Mouse (Mus musculus): ENCODE results near the gene Tspan18. TPM values are rescaled to one million over a fixed set of nuclear protein-coding genes. Genes with fewer than 3 reads are reported as not detected.
A peak's percentile ranks its signal among the peaks of the same experiment; 100 is the strongest.

Tspan18 gene
- total and polyA plus RNA-seq, 3 experiments: 9.4 to 21.3 (median 16.0) TPM

- no peak for DNase-seq
- H3K79me2 ChIP-seq (replicated peaks; ENCODE audit: control insufficient read depth, insufficient read depth, low read length): no peaks in the 10 kb centered on the region
- WGBS: 96% methylated on average over 10 of the region's 10 CpGs
These were observed 38.6 kb upstream of the Tspan18 start for GRCm38 (mm10) chr2:93372872-93373271.

GRCm38 (mm10) chr2:93372097-93372571, 37.8 kb upstream of the Tspan18 start:
- Histone ChIP-seq H3K79me2 (replicated peaks; ENCODE audit: control insufficient read depth, insufficient read depth, low read length) (no peaks in the 10 kb centered on the region), H3K4me1 (ENCODE audit: control insufficient read depth, insufficient read depth, low read length) (peaks cover 3% of the 10 kb centered on the region), H3K4me3 (no peak overlapping the region), H3K27me3 (ENCODE audit: control insufficient read depth, insufficient read depth, low read length) (no peaks in the 10 kb centered on the region; the same call in 1 of the 2 replicates), H3K36me3 (ENCODE audit: control insufficient read depth, insufficient read depth, low read length) (no peaks in the 10 kb centered on the region), H3K9ac (ENCODE audit: low read depth, low read length) (no peak overlapping the region), H3K27ac (no peak overlapping the region)
- TF ChIP-seq CTCF (IDR thresholded peaks at IDR 0.05): no peak
- intact Hi-C loops (cut with DNase I): no loop called here
- 18% methylated on average over 5 of the region's 6 CpGs for WGBS
- no peak for DNase-seq

More at GRCm38 (mm10) chr2:93372872-93373271, 38.6 kb upstream of the Tspan18 start:
- no peak overlapping the region for H3K4me3 ChIP-seq
- H3K36me3 ChIP-seq (ENCODE audit: control insufficient read depth, insufficient read depth, low read length): no peaks in the 10 kb centered on the region
- H3K27ac ChIP-seq: no peak overlapping the region
- H3K9ac ChIP-seq (ENCODE audit: low read depth, low read length): no peak overlapping the region
- intact Hi-C loops (cut with DNase I): no loop called here
- peaks cover 3% of the 10 kb centered on the region for H3K4me1 ChIP-seq (ENCODE audit: control insufficient read depth, insufficient read depth, low read length)
- TF ChIP-seq EP300 (IDR thresholded peaks at IDR 0.05; ENCODE audit: insufficient read depth, low read depth, low read length) (no peak), CTCF (IDR thresholded peaks at IDR 0.05) (no peak), POLR2A (IDR thresholded peaks at IDR 0.05; ENCODE audit: insufficient read depth, low read depth, low read length) (no peak)
- H3K27me3 ChIP-seq (ENCODE audit: control insufficient read depth, insufficient read depth, low read length): no peaks in the 10 kb centered on the region; the same call in 1 of the 2 replicates

- peaks cover 3% of the 10 kb centered on the region for H3K4me1 ChIP-seq (ENCODE audit: control insufficient read depth, insufficient read depth, low read length)
- no peaks in the 10 kb centered on the region for H3K79me2 ChIP-seq (replicated peaks; ENCODE audit: control insufficient read depth, insufficient read depth, low read length)
- peak in 1 of 2 experiments; percentile 34 for DNase-seq
- TF ChIP-seq CTCF (IDR thresholded peaks at IDR 0.05): no peak
- TF ChIP-seq EP300 (IDR thresholded peaks at IDR 0.05; ENCODE audit: insufficient read depth, low read depth, low read length): no peak
- TF ChIP-seq POLR2A (IDR thresholded peaks at IDR 0.05; ENCODE audit: insufficient read depth, low read depth, low read length): no peak
- H3K27ac ChIP-seq: no peak overlapping the region
- H3K27me3 ChIP-seq (ENCODE audit: control insufficient read depth, insufficient read depth, low read length): no peaks in the 10 kb centered on the region; the same call in 1 of the 2 replicates
- WGBS: 33% methylated on average over 8 of the region's 8 CpGs
- no peak overlapping the region for H3K4me3 ChIP-seq
- intact Hi-C loops (cut with DNase I): no loop called here
- no peak overlapping the region for H3K9ac ChIP-seq (ENCODE audit: low read depth, low read length)
- H3K36me3 ChIP-seq (ENCODE audit: control insufficient read depth, insufficient read depth, low read length): no peaks in the 10 kb centered on the region
These were observed 34.6 kb upstream of the Tspan18 start for GRCm38 (mm10) chr2:93368954-93369353.

- Histone ChIP-seq H3K36me3 (ENCODE audit: control insufficient read depth, insufficient read depth, low read length) (no peaks in the 10 kb centered on the region), H3K79me2 (replicated peaks; ENCODE audit: control insufficient read depth, insufficient read depth, low read length) (no peaks in the 10 kb centered on the region), H3K27ac (no peak overlapping the region), H3K4me1 (ENCODE audit: control insufficient read depth, insufficient read depth, low read length) (peaks cover 2% of the 10 kb centered on the region; the same call in 1 of the 2 replicates), H3K27me3 (ENCODE audit: control insufficient read depth, insufficient read depth, low read length) (no peaks in the 10 kb centered on the region; the same call in 1 of the 2 replicates), H3K4me3 (no peak overlapping the region), H3K9ac (ENCODE audit: low read depth, low read length) (no peak overlapping the region)
- TF ChIP-seq POLR2A (IDR thresholded peaks at IDR 0.05; ENCODE audit: insufficient read depth, low read depth, low read length) (no peak), CTCF (IDR thresholded peaks at IDR 0.05) (no peak), EP300 (IDR thresholded peaks at IDR 0.05; ENCODE audit: insufficient read depth, low read depth, low read length) (no peak)
- WGBS: 85% methylated on average over 6 of the region's 6 CpGs
- no peak for DNase-seq
- intact Hi-C loops (cut with DNase I): no loop called here
These were observed 33.7 kb upstream of the Tspan18 start for GRCm38 (mm10) chr2:93367962-93368361.

- Histone ChIP-seq H3K79me2 (replicated peaks; ENCODE audit: control insufficient read depth, insufficient read depth, low read length) (no peaks in the 10 kb centered on the region), H3K9ac (ENCODE audit: low read depth, low read length) (no peak overlapping the region), H3K27me3 (ENCODE audit: control insufficient read depth, insufficient read depth, low read length) (no peaks in the 10 kb centered on the region), H3K4me3 (no peak overlapping the region), H3K36me3 (ENCODE audit: control insufficient read depth, insufficient read depth, low read length) (no peaks in the 10 kb centered on the region), H3K4me1 (ENCODE audit: control insufficient read depth, insufficient read depth, low read length) (0 out of 2 replicates have a peak, but pooled peaks cover 1% of the 10 kb centered on the region), H3K27ac (no peak overlapping the region)
- TF ChIP-seq CTCF (IDR thresholded peaks at IDR 0.05) (no peak), EP300 (IDR thresholded peaks at IDR 0.05; ENCODE audit: insufficient read depth, low read depth, low read length) (no peak), POLR2A (IDR thresholded peaks at IDR 0.05; ENCODE audit: insufficient read depth, low read depth, low read length) (no peak)
- intact Hi-C loops (cut with DNase I): no loop called here
- WGBS: 47% methylated on average over 9 of the region's 9 CpGs
- no peak for DNase-seq
These were observed 31.1 kb upstream of the Tspan18 start for GRCm38 (mm10) chr2:93365411-93365810.

GRCm38 (mm10) chr2:93364951-93365350, 30.6 kb upstream of the Tspan18 start:
- no peak for DNase-seq
- Histone ChIP-seq H3K36me3 (ENCODE audit: control insufficient read depth, insufficient read depth, low read length) (no peaks in the 10 kb centered on the region), H3K4me1 (ENCODE audit: control insufficient read depth, insufficient read depth, low read length) (0 out of 2 replicates have a peak, but pooled peaks cover 1% of the 10 kb centered on the region), H3K79me2 (replicated peaks; ENCODE audit: control insufficient read depth, insufficient read depth, low read length) (no peaks in the 10 kb centered on the region), H3K4me3 (no peak overlapping the region), H3K27ac (no peak overlapping the region), H3K27me3 (ENCODE audit: control insufficient read depth, insufficient read depth, low read length) (no peaks in the 10 kb centered on the region), H3K9ac (ENCODE audit: low read depth, low read length) (no peak overlapping the region)
- WGBS: 76% methylated on average over 2 of the region's 2 CpGs
- intact Hi-C loops (cut with DNase I): no loop called here
- TF ChIP-seq POLR2A (IDR thresholded peaks at IDR 0.05; ENCODE audit: insufficient read depth, low read depth, low read length) (no peak), CTCF (IDR thresholded peaks at IDR 0.05) (no peak), EP300 (IDR thresholded peaks at IDR 0.05; ENCODE audit: insufficient read depth, low read depth, low read length) (no peak)

All from heart, adult 2 months (tissue).